Mouse (Mus musculus) C2C12 (cell line): ENCODE data around the gene Ankrd17.

Source experiments
- CTCF ChIP-seq: IDR thresholded peaks from one replicate; pipeline ENCODE4 v1.5.1; 2011; ENCODE audit not compliant: control insufficient read depth, insufficient read depth, insufficient read length
- USF1 ChIP-seq: IDR thresholded peaks from one replicate; pipeline ENCODE4 v1.6.1; 2011; ENCODE audit warnings: low read depth, mild to moderate bottlenecking, control low read depth, moderate library complexity

GRCm38 (mm10) chr5:90229760-90230159 lies 136.6 kb downstream of the Ankrd17 start:
- no peak for TF ChIP-seq CTCF
- no peak for TF ChIP-seq USF1
